Mouse (Mus musculus): ENCODE measurements around the gene Kif3a.

DNA sequence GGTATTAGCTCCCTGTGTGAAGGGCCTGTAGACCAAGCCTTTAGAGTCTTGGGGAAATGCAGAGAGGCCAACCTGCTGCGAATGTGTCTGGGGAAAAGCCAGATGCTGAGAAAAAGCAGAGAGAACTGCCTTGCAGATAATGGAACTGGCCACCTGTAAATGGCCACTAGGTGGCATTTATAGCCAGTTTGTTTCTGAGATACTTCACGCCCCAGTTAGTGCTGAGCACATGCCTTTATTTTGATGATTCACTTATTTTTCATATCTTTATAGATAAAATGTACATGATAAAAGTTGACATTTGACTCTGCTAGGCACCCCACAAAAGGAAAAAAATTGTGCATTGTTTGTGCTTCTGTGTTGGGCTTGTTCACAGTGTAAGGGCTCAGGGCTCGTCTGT lies 17.7 kb downstream of the Kif3a start:
- peak; percentile 93 for TF ChIP-seq ZC3H11A (IDR thresholded peaks at IDR 0.05; ENCODE audit: low read depth, low read length)
- no peak for TF ChIP-seq POLR2AphosphoS2 (IDR thresholded peaks at IDR 0.05; ENCODE audit: low read depth, low read length)
